Mouse (Mus musculus): ENCODE results near the gene Pde3a. TPM values are rescaled to one million over a fixed set of nuclear protein-coding genes. Genes with fewer than 3 reads are reported as not detected.
A peak's percentile ranks its signal among the peaks of the same experiment; 100 is the strongest.

The Pde3a gene
- total RNA-seq, 2 experiments from 2014 or later = 56.4 to 58.2 TPM

DNA sequence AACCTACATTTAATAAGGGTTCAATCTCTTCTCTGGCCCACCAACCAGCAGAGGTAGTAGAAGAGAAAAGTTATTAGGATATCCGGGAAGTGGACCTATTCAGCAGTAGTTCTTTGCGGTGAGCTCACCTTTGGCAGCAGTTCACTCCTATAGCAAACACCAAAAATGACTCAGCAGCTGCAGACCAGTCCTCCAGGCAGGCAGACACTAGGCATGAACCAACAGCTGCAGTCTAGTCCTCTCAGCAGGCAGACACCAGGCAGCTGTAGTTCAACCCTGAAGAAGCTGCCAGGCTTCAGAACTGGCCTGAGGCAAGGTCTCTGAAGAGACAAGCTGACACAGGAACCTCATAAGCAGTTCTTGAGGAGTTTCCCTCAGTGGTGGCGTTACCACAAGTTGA, 207.5 kb downstream of the Pde3a start:
- intact Hi-C loops (cut with DNase I) = no loop called here
- DNase-seq = no peak

DNA sequence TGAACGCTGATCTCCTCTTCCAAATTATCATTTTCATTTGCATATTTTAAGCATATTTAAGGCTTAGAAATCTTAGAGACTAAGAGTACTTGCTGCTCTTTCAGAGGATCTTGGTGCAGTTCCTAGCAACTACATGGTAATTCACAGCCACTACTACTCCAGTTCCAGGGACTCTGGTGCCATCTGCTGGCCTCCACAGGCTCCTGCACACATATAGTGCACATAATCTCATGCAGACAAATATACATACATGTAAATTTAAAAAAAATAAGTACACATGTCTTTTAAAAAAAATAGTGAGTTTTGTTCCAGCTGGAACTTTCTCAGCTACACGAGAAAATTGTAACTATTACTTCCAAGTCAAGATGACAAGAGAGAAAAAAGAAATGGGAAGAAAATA, 221.2 kb downstream of the Pde3a start:
- DNase-seq = no peak
- intact Hi-C loops (cut with DNase I) = no loop called here

GRCm38 (mm10) chr6:141474223-141474622, 225.2 kb downstream of the Pde3a start:
- intact Hi-C loops (cut with DNase I) = no loop called here

DNA sequence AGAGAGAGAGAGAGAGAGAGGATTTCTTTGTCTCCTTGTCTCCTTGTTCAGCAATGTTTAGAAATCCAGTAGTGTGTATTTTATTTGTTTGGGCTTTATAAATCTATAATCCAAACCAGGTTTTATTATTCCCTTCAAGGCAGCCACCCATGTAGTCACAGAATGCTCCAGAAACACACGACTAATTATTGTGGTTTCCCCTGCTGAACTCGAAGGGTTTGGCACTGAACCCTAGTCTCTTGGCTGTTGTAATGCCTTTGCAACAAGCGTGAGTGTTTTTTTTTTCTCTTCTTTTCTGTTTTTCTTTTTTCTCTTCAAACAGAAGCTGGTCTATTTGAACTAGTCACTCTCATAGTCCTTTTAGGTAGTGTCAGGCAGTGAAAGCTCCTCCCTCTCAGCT, 225.6 kb downstream of the Pde3a start:
- intact Hi-C loops (cut with DNase I) = no loop called here

More at GRCm38 (mm10) chr6:141474223-141474622, 225.2 kb downstream of the Pde3a start:
- DNase-seq = no peak

GRCm38 (mm10) chr6:141485302-141486021, 236.4 kb downstream of the Pde3a start:
- peak; percentile 47 to 69 for DNase-seq
- intact Hi-C loops (cut with DNase I) = loop anchor here (5.0 to 10.0 kb wide), 4 partner anchors 92 to 859 kb away; partner anchors contain the start of gene Pyroxd1

More for the DNA sequence above, 225.6 kb downstream of the Pde3a start:
- peak; percentile 17 to 39 for DNase-seq

DNA sequence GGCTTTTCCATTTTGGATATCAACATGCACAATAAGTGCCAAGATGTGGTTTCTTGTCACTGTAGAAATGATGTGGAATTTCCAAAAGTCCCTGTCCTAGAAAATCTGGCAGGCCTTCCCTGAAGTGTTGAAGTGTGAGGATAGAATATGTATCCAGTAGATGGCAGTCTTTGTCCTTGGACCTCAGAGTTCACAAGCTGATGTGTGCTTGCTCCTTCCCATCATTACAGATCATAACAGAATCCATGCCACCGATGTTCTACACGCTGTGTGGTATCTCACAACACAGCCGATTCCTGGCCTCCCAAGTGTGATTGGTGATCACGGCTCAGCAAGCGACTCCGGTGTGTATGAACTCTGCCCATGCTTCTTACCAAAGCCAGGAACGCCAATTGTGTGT, 238.2 kb downstream of the Pde3a start:
- peak in 1 of 2 experiments; percentile 28 for DNase-seq
- intact Hi-C loops (cut with DNase I) = loop anchor here (5.0 to 10.0 kb wide), 4 partner anchors 90 to 858 kb away; partner anchors contain the start of gene Pyroxd1

DNA sequence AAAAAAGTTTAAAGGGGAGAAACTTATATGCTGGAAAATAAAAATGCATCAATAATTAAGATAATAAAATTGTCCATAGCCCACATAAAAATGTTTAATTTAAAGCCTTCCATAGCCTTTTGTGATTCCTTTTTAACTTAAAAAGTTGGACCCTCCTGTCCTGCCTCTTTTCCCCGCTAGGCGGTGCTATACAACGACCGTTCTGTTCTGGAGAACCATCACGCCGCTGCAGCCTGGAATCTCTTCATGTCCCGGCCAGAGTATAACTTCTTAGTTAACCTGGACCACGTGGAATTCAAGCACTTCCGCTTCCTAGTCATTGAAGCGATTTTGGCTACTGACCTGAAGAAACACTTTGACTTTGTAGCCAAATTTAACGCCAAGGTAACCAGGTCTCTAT, 239.6 kb downstream of the Pde3a start:
- DNase-seq = peak; percentile 42 to 78
- intact Hi-C loops (cut with DNase I) = loop anchor here (5.0 to 10.0 kb wide), 4 partner anchors 89 to 856 kb away; partner anchors contain the start of gene Pyroxd1

DNA sequence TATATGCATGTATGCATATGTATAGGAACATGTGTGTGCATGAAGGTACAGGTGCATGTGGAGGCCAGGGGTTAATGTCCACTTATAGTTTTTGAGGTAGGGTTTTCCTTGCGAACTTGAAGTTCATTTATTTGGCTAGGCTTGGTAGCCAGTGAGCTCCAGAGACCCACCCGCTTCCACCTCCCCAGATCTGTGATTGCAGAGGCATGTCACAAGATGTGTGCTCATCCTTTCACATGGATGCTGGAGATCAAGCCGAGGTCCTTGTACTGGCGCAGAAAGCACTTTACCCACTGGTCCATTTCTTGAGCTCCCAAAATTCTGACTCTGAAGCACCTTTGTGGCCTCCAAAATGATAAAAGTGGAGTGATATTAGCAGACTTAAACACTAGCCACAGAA, 245.8 kb downstream of the Pde3a start:
- intact Hi-C loops (cut with DNase I) = loop anchor here (5.0 kb wide), 1 partner anchor 72 kb away; no protein-coding TSS in a partner anchor
- no peak for DNase-seq

DNA sequence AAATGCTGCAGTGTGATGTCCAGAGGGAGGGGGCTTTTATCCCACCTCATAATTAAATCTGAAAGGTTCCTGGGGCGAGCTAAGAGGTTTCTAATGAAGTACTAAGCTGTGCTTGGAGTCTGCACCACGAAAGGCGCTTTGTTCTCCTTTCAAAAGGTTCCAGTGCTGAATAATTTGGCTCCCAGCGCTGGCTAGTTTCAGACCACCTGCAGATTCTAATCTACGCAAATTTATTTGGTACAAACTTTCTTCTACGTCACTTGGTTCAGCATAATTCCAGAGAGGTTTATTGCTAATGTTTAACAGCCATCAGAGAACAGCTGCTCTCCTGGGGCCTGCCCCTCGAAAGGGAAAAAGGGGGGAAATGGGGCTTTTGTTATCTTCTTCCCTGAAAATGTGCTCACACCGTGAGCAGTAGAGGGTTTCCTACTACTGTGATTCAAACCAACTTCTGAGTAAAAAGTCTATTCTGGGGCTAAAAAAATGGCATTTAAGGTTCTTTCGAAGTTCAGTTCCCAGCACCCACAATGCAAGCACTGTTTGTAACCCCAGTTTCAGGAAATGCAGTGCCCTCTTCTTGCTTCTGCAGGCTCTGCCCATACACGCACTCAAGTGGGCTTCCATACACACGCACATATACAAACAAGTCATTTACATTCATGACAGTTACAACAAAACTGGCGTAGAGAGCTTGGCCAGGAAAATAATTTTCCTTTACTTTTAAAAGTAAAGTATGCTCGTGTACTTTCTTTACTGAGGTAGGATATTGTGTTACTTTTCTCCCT, 246.8 kb downstream of the Pde3a start:
- intact Hi-C loops (cut with DNase I) = no loop called here
- DNase-seq = no peak

DNA sequence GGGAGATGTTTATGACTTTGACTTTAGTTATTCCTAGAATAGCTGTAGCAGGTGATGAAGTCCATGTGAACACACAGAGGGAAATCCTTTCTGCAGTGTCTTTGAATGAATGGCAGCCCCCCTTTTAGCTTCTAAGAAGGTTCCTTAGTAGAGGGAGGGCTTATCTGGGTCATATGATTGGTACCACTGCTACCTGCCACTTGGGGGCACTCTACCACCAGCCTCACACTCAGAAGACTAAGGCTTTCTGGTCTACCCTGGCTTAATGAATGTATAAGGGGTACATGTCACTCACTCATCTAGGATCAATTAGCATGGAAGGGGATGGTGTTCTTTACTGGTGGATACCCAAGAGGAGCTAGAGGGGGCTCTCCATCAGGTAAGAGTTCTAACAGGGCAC, 250.4 kb downstream of the Pde3a start:
- intact Hi-C loops (cut with DNase I) = no loop called here
- DNase-seq = peak in 1 of 2 experiments; percentile 12

- intact Hi-C loops (cut with DNase I) = no loop called here
- DNase-seq = no peak
Measured at GRCm38 (mm10) chr6:141501171-141501570, 252.1 kb downstream of the Pde3a start.

DNA sequence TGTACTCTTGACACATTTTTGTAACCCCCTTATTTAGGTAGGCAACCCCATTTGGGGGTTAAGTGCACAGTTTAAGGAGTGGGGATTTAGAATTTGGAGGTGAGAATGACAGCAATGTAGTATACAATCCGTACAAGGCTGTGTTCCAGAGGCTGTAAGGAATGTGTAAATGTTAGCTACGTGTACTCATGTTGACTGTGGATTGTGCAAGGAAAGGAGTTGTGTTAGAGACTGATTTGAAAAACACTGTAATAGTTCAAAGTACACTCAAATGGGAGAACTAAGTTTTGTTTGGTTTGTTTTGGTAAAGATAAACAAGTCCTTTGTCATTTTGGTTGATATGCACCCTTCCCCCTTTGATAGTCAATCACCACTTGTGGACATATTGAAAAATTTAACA, 273.5 kb downstream of the Pde3a start:
- intact Hi-C loops (cut with DNase I) = no loop called here
- no peak for DNase-seq

DNA sequence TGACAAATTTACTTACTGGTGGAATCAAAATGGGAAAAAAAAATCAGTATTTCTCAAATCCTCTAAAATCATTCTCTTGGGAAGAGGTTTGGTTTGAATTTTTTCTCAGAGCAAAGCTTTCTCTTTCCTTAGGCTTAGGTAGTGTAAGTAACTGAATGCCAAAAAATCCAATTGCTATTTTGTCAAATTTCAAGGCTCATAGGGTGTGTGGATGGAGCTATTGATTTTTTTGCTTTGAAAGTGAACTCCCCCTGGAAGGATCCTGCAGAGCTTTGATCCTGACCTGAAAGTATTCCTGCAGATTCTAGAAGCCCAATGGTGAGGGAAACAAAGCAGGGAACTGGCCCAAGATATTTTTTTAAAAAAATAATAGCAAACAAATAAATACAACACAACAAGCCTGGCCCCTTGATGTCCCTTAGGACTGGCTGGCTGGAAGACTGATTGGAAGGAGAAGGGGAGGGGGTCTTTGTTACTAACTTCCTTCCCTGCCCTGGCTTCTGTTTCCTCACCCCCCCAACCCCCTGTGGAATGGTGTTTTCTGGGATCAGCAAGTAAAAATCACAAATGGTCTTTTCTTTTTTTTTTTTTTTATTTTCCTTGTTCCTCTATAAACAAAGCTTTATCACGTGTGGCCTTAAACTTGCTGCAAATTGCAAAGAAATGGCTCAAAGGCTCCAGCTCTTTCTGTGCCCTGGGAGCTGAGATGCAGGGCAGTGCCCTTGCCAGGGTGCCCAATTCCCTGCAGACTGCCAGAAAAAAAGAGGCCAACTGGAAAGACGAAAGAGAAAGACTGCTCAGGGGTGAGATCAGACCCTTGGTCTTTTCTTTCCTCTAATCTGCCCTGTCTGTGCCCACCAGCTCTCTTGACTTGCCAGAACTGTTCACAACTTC, 274.9 kb downstream of the Pde3a start, which contains the start of gene Slco1c1:
Slco1c1 (plus strand) TSS at position 622 of the 894 bp plus-strand sequence.
- DNase-seq = no peak
- intact Hi-C loops (cut with DNase I) = no loop called here

DNA sequence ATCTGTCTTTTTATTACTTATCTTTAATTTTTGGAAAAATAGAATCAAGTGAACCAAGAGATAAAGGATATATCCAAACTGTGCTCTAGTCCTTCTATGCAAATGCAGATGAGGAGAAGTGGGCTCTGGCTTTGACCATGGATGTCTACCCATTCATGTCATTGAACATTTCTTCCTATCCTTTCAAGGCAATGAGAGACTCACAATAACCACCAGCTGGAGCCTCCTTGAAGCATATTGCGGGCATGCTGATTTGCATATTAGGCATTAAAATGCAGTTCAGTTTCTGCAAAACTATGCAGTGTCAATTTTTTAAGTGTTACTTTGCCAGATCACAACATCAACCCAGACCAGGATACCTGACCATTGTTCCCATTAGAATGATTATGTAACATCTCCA, 276.7 kb downstream of the Pde3a start:
- intact Hi-C loops (cut with DNase I) = no loop called here
- DNase-seq = no peak

GRCm38 (mm10) chr6:141530865-141531264, 281.8 kb downstream of the Pde3a start:
- DNase-seq = no peak
- intact Hi-C loops (cut with DNase I) = no loop called here

DNA sequence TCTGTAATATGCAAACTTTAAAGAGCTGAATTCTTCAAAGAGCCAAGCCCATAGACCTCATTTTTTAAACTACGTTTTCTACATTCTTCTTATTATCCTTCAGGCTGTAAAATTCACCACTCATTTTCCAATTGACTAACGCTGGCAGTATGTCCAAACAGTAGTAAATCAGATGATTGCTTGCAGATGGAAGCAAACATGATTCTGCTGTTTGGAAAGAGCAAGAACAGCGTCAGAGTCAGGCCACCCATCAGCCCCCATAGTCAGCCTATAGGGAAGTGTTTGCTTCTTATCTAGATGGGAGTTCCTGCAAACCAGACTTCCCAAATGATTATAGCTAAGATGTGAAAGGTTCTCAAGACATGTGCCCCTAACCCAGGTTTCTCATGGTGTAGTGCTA, 288.2 kb downstream of the Pde3a start:
- intact Hi-C loops (cut with DNase I) = no loop called here
- DNase-seq = no peak

DNA sequence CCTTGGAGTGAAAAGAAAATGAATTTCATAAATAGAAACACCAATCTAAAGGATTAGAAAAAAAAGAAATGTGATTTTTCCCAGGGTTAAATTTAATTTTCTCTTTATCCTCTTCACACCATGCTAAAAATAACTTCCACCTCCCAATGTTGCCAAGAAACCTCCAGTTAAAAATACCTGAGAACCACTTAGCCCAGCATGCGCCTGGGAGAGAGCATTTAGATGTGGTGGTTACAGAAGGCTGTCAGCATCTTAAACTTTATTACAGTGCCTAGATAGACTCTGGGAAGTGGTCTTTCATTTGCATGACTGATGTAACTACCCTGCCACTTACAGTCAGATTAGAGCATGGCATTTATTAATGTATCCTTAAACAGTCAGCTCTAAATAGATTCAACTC, 292.1 kb downstream of the Pde3a start:
- DNase-seq = no peak
- intact Hi-C loops (cut with DNase I) = no loop called here

GRCm38 (mm10) chr6:141543344-141543743, 294.3 kb downstream of the Pde3a start:
- DNase-seq = no peak
- intact Hi-C loops (cut with DNase I) = no loop called here

All from heart, postnatal 14 days (tissue).